Mouse (Mus musculus) CH12.LX (cell line): Measurements from ENCODE around the gene Dpp6. TPM values are rescaled to one million over a fixed set of nuclear protein-coding genes. Genes with fewer than 3 reads are reported as not detected.

Source experiments
- DNase-seq: peaks from one replicate; pipeline ENCODE4 v3.0.0-alpha.2; 2013; ENCODE audit errors: extremely low read depth
- H3K27ac ChIP-seq: 2 replicates; pipeline ENCODE4 v1.5.1; 2012; ENCODE audit warnings: low read depth, mild to moderate bottlenecking, control low read depth, moderate library complexity; ENCODE audit not compliant: insufficient read depth
- H3K27me3 ChIP-seq: replicated peaks from 2 replicates; pipeline ENCODE3; 2012; ENCODE audit warnings: inconsistent platforms
- H3K36me3 ChIP-seq, 2 experiments: replicated peaks in 1 of 2; 2 replicates each; pipeline versions ENCODE3 to v1.6.1; 2012; ENCODE audit warnings: inconsistent platforms in 1 of 2, low read length in 1 of 2, mild to moderate bottlenecking in 1 of 2, mixed read lengths in 1 of 2, moderate library complexity in 1 of 2; ENCODE audit not compliant: control insufficient read depth in 1 of 2, insufficient read depth in 1 of 2
- H3K4me1 ChIP-seq, 2 experiments: 2 replicates each; pipeline ENCODE4 v1.6.1; 2012; ENCODE audit warnings: inconsistent platforms in 1 of 2, moderate library complexity in 1 of 2; ENCODE audit not compliant: insufficient read depth in 2 of 2, control insufficient read depth in 1 of 2
- H3K4me2 ChIP-seq: 2 replicates; pipeline ENCODE4 v1.6.1; 2012; ENCODE audit warnings: low read depth, mild to moderate bottlenecking, control low read depth; ENCODE audit not compliant: poor library complexity, insufficient read depth, severe bottlenecking
- H3K4me3 ChIP-seq, 3 experiments: fragments of 150-350 bp in 1 of 3; sonication (generic) in 1 of 3; replicated peaks in 1 of 3; 2 replicates each; pipeline versions ENCODE3 to v1.5.1; 2011 to 2012; ENCODE audit warnings: low read depth in 2 of 3, low read length in 2 of 3, mild to moderate bottlenecking in 2 of 3, moderate library complexity in 2 of 3, control low read depth in 1 of 3, improper control_type of control experiment in 1 of 3, inconsistent platforms in 1 of 3, mixed read lengths in 1 of 3; ENCODE audit not compliant: poor library complexity in 1 of 3
- H3K79me2 ChIP-seq: replicated peaks from 2 replicates; pipeline ENCODE4 v1.6.1; 2012; ENCODE audit warnings: mild to moderate bottlenecking, moderate library complexity; ENCODE audit not compliant: control insufficient read depth, poor library complexity, insufficient read depth, severe bottlenecking; ENCODE audit errors: extremely low read depth
- H3K9ac ChIP-seq: 2 replicates; pipeline ENCODE4 v1.6.1; 2012; ENCODE audit warnings: low read depth, mild to moderate bottlenecking, control low read depth, moderate library complexity; ENCODE audit not compliant: insufficient read depth
- H3K9me3 ChIP-seq: replicated peaks from 2 replicates; pipeline ENCODE3; 2012; ENCODE audit warnings: low read length, inconsistent platforms, mixed read lengths
- BHLHE40 ChIP-seq: IDR thresholded peaks from 2 replicates; pipeline ENCODE4 v1.6.1; 2011; ENCODE audit warnings: mild to moderate bottlenecking, low read depth, low read length, improper control_type of control experiment
- CHD1 ChIP-seq: IDR thresholded peaks from 2 replicates; pipeline ENCODE4 v1.6.1; 2012; ENCODE audit warnings: low read depth, low read length, improper control_type of control experiment, inconsistent platforms
- CTCF ChIP-seq, 2 experiments: IDR thresholded peaks in 1 of 2; conservative IDR thresholded peaks in 1 of 2; 2 replicates each; pipeline ENCODE4 v1.5.1; 2011 to 2012; ENCODE audit warnings: low read depth in 2 of 2, low read length in 2 of 2, improper control_type of control experiment in 1 of 2, inconsistent platforms in 1 of 2, mild to moderate bottlenecking in 1 of 2, moderate library complexity in 1 of 2
- E2F4 ChIP-seq: IDR thresholded peaks from 2 replicates; pipeline ENCODE4 v1.6.1; 2011; ENCODE audit warnings: low read depth, low read length, improper control_type of control experiment; ENCODE audit not compliant: insufficient replicate concordance
- EP300 ChIP-seq: IDR thresholded peaks from 2 replicates; pipeline ENCODE4 v1.6.1; 2011; ENCODE audit warnings: low read length, improper control_type of control experiment
- ETS1 ChIP-seq: conservative IDR thresholded peaks from 2 replicates; pipeline ENCODE4 v1.6.1; 2012; ENCODE audit warnings: low read depth, mild to moderate bottlenecking, inconsistent platforms, low read length, improper control_type of control experiment, moderate library complexity
- GABPA ChIP-seq: IDR thresholded peaks from 2 replicates; pipeline ENCODE4 v1.6.1; 2012; ENCODE audit warnings: low read depth, low read length, improper control_type of control experiment, inconsistent platforms; ENCODE audit not compliant: insufficient replicate concordance
- HCFC1 ChIP-seq: IDR thresholded peaks from 2 replicates; pipeline ENCODE4 v1.6.1; 2012; ENCODE audit warnings: low read depth, mild to moderate bottlenecking, inconsistent platforms, low read length, improper control_type of control experiment
- IRF4 ChIP-seq: IDR thresholded peaks from 2 replicates; pipeline ENCODE4 v1.6.1; 2014; ENCODE audit warnings: low read depth, mild to moderate bottlenecking, inconsistent platforms, low read length, improper control_type of control experiment
- JUND ChIP-seq: conservative IDR thresholded peaks from 2 replicates; pipeline ENCODE4 v1.6.1; 2011; ENCODE audit warnings: low read depth, low read length, improper control_type of control experiment
- KAT2A ChIP-seq: IDR thresholded peaks from 2 replicates; pipeline ENCODE4 v1.6.1; 2012; ENCODE audit warnings: low read length, improper control_type of control experiment, inconsistent platforms; ENCODE audit not compliant: insufficient replicate concordance
- MAFK ChIP-seq: IDR thresholded peaks from 2 replicates; pipeline ENCODE4 v1.6.1; 2011; ENCODE audit warnings: low read length, improper control_type of control experiment; ENCODE audit not compliant: insufficient replicate concordance
- MAX ChIP-seq: IDR thresholded peaks from 2 replicates; pipeline ENCODE4 v1.6.1; 2011; ENCODE audit warnings: low read length, improper control_type of control experiment
- MAZ ChIP-seq: IDR thresholded peaks from 2 replicates; pipeline ENCODE4 v1.6.1; 2012; ENCODE audit warnings: low read depth, mild to moderate bottlenecking, inconsistent platforms, low read length, improper control_type of control experiment, moderate library complexity
- MXI1 ChIP-seq: IDR thresholded peaks from 2 replicates; pipeline ENCODE4 v1.6.1; 2011; ENCODE audit warnings: mild to moderate bottlenecking, low read depth, low read length, improper control_type of control experiment
- MYC ChIP-seq: IDR thresholded peaks from 2 replicates; pipeline ENCODE4 v1.6.1; 2011; ENCODE audit warnings: low read depth, mild to moderate bottlenecking, improper control_type of control experiment, low read length
- POLR2A ChIP-seq: IDR thresholded peaks from 2 replicates; pipeline ENCODE4 v1.6.1; 2011; ENCODE audit warnings: low read depth, mild to moderate bottlenecking, improper control_type of control experiment, low read length
- RAD21 ChIP-seq: IDR thresholded peaks from 2 replicates; pipeline ENCODE4 v1.6.1; 2011; ENCODE audit warnings: low read depth, mild to moderate bottlenecking, low read length, improper control_type of control experiment, moderate library complexity
- RCOR1 ChIP-seq: conservative IDR thresholded peaks from 2 replicates; pipeline ENCODE4 v1.6.1; 2012; ENCODE audit warnings: low read depth, mild to moderate bottlenecking, inconsistent platforms, low read length, improper control_type of control experiment
- SMC3 ChIP-seq: IDR thresholded peaks from 2 replicates; pipeline ENCODE4 v1.6.1; 2011; ENCODE audit warnings: low read depth, low read length, improper control_type of control experiment
- TBP ChIP-seq: conservative IDR thresholded peaks from 2 replicates; pipeline ENCODE4 v1.6.1; 2011; ENCODE audit warnings: low read depth, low read length, improper control_type of control experiment
- TCF12 ChIP-seq: IDR thresholded peaks from 2 replicates; pipeline ENCODE4 v1.6.1; 2014; ENCODE audit warnings: low read depth, mild to moderate bottlenecking, inconsistent platforms, low read length, improper control_type of control experiment
- UBTF ChIP-seq: IDR thresholded peaks from 2 replicates; pipeline ENCODE4 v1.6.1; 2012; ENCODE audit warnings: low read depth, mild to moderate bottlenecking, inconsistent platforms, low read length, improper control_type of control experiment, moderate library complexity
- USF1 ChIP-seq: IDR thresholded peaks from 2 replicates; pipeline ENCODE4 v1.6.1; 2014; ENCODE audit warnings: low read depth, mild to moderate bottlenecking, inconsistent platforms, low read length, improper control_type of control experiment
- ZKSCAN1 ChIP-seq: IDR thresholded peaks from 2 replicates; pipeline ENCODE4 v1.6.1; 2012; ENCODE audit warnings: low read depth, inconsistent platforms, low read length, improper control_type of control experiment, borderline replicate concordance
- ZNF384 ChIP-seq: IDR thresholded peaks from 2 replicates; pipeline ENCODE4 v1.6.1; 2012; ENCODE audit warnings: low read depth, low read length, improper control_type of control experiment, inconsistent platforms
- dilution Hi-C: fragments of 300-500 bp; cut with MboI; formaldehyde crosslinking; loops from 2 replicates; pipeline ENCODE4 v1.14.3; 2020; ENCODE audit warnings: low sequenced_read_pairs; ENCODE audit not compliant: extremely low pct_unique_long_range_greater_than_20kb, extremely low pct_ligation_motif_present
- in situ Hi-C: fragments of 300-500 bp; cut with MboI; formaldehyde crosslinking; loops from 3 replicates; pipeline ENCODE4 v1.14.3; 2019; ENCODE audit warnings: low sequenced_read_pairs, low pct_ligation_motif_present, low pct_unique_long_range_greater_than_20kb, mixed read lengths
- polyA plus RNA-seq: library from polyadenylated mRNA; unstranded; fragments of >175 nt; gene quantifications from 2 replicates; pipeline ENCODE4 v1.2.1, GENCODE M21; 2012; ENCODE audit warnings: low read depth; ENCODE audit not compliant: insufficient read length
- total RNA-seq, 2 experiments: library from RNA; depleted of rRNA; stranded (reverse); fragments of 300-350 nt in 1 of 2; fragments of >200 nt in 1 of 2; gene quantifications; 2 replicates each; pipeline ENCODE4 v1.2.3; 2012 to 2014

Dpp6 gene
- total and polyA plus RNA-seq, 3 experiments, result not detected

GRCm38 (mm10) chr5:27278120-27278645 lies 461.2 kb downstream of the Dpp6 start:
- no peak overlapping the region for H3K9ac ChIP-seq
- no peaks in the 10 kb centered on the region for H3K36me3 ChIP-seq
- no peak overlapping the region for H3K4me3 ChIP-seq
- in situ Hi-C loops, result no loop called here
- no peaks in the 10 kb centered on the region for H3K79me2 ChIP-seq
- H3K27me3 ChIP-seq, result no peaks in the 10 kb centered on the region
- dilution Hi-C loops, result no loop called here
- TF ChIP-seq ETS1, result no peak
- TF ChIP-seq E2F4, result no peak
- no peak for TF ChIP-seq JUND
- TF ChIP-seq RCOR1, result no peak
- TF ChIP-seq MAFK, result no peak
- no peak for TF ChIP-seq GABPA
- no peak for TF ChIP-seq EP300
- no peak for TF ChIP-seq UBTF
- TF ChIP-seq ZKSCAN1, result no peak
- TF ChIP-seq TBP, result no peak
- TF ChIP-seq BHLHE40, result no peak
- TF ChIP-seq, all 38 proteins: peak for 0
- Histone ChIP-seq H3K4me2 (no peak overlapping the region), H3K9me3 (peaks cover 26% of the 10 kb centered on the region), H3K4me1 (no peaks in the 10 kb centered on the region), H3K27ac (no peak overlapping the region)
- DNase-seq, result no peak

- Histone ChIP-seq H3K27me3 (no peaks in the 10 kb centered on the region), H3K4me1 (peaks cover 0 to 17% of the 10 kb centered on the region in 2 experiments; a peak in 2 of 4 replicates)
- dilution Hi-C loops, result no loop called here
Measured at GRCm38 (mm10) chr5:27286876-27287275, 469.9 kb downstream of the Dpp6 start.

More at GRCm38 (mm10) chr5:27286876-27287275, 469.9 kb downstream of the Dpp6 start:
- Histone ChIP-seq H3K27ac (no peak overlapping the region), H3K4me2 (no peak overlapping the region), H3K9me3 (peaks cover 39% of the 10 kb centered on the region), H3K4me3 (no peak overlapping the region), H3K9ac (no peak overlapping the region), H3K79me2 (no peaks in the 10 kb centered on the region), H3K36me3 (no peaks in the 10 kb centered on the region)
- no peak for DNase-seq
- TF ChIP-seq RAD21 (no peak), MAX (no peak), POLR2A (no peak), USF1 (no peak), E2F4 (no peak), IRF4 (no peak), GABPA (no peak), MYC (no peak), MXI1 (no peak), KAT2A (no peak), CTCF (conservative IDR thresholded peaks at IDR 0.05 in 1 of 2, IDR thresholded peaks at IDR 0.05 in 1 of 2; ENCODE audit: low read depth in 2 of 2, low read length in 2 of 2) (no peak), MAFK (no peak), EP300 (no peak), TCF12 (no peak), HCFC1 (no peak), ZNF384 (no peak), CHD1 (no peak), MAZ (no peak), SMC3 (no peak)
- in situ Hi-C loops, result no loop called here
